Mouse (Mus musculus) hindbrain, embryonic 15.5 days (tissue): ENCODE measurements around the gene Gpr150. TPM values are rescaled to one million over a fixed set of nuclear protein-coding genes. Genes with fewer than 3 reads are reported as not detected.

Experiments
- ATAC-seq: fragments of 200-750 bp; cut with Nextera tagmentation; 2 replicates; pipeline ENCODE4 v1.8.0; 2017; ENCODE audit warnings: low read depth, moderate number of reproducible peaks, moderate TSS enrichment; ENCODE audit not compliant: low FRiP score
- H3K27ac ChIP-seq: fragments of 300-500 bp; sonication (generic); replicated peaks from 2 replicates; pipeline ENCODE4 v1.5.1; 2015; ENCODE audit warnings: mild to moderate bottlenecking, inconsistent platforms
- H3K27me3 ChIP-seq: fragments of 300-500 bp; sonication (generic); 2 replicates; pipeline ENCODE4 v1.6.1; 2015; ENCODE audit warnings: control low read depth, inconsistent platforms
- H3K36me3 ChIP-seq: fragments of 300-500 bp; sonication (generic); 2 replicates; pipeline ENCODE4 v1.6.1; 2015; ENCODE audit warnings: control low read depth, inconsistent platforms
- H3K4me1 ChIP-seq: fragments of 300-500 bp; sonication (generic); replicated peaks from 2 replicates; pipeline ENCODE4 v1.6.1; 2015; ENCODE audit warnings: control low read depth, inconsistent platforms
- H3K4me2 ChIP-seq: fragments of 300-500 bp; sonication (generic); 2 replicates; pipeline ENCODE4 v1.6.1; 2015; ENCODE audit warnings: moderate library complexity, mild to moderate bottlenecking, inconsistent platforms
- H3K4me3 ChIP-seq: fragments of 300-500 bp; sonication (generic); 2 replicates; pipeline ENCODE4 v1.5.1; 2015; ENCODE audit warnings: mild to moderate bottlenecking, inconsistent platforms
- H3K9ac ChIP-seq: fragments of 300-500 bp; sonication (generic); 2 replicates; pipeline ENCODE4 v1.6.1; 2015; ENCODE audit warnings: inconsistent platforms
- H3K9me3 ChIP-seq: fragments of 300-500 bp; sonication (generic); 2 replicates; pipeline ENCODE4 v1.6.1; 2016; ENCODE audit warnings: control low read depth, inconsistent platforms
- WGBS: fragments of 180-500 bp; shearing (Covaris S2); methylation state at CpG from one replicate; pipeline ENCODE4 v1.1.7; 2015; 5-methylcytosine and 5-hydroxymethylcytosine counted together
- polyA plus RNA-seq: library from polyadenylated mRNA; unstranded; fragments of >200 nt; fragmentation: Nextera tagmentation; extraction: Ambion mirVana; gene quantifications from 2 replicates; pipeline ENCODE4 v1.2.1, GENCODE M21; 2015

The Gpr150 gene
- 3.3 and 3.4 TPM in 2 replicates for polyA plus RNA-seq

GRCm38 (mm10) chr13:76056896-76057266 lies at the start of gene Gpr150:
Gene Gpr150 (minus strand): TSS chr13:76056996.
- H3K9me3 ChIP-seq, result no peaks in the 10 kb centered on the region

GRCm38 (mm10) chr13:76101989-76102388 lies 45.2 kb upstream of the Gpr150 start:
- Histone ChIP-seq H3K36me3 (no peaks in the 10 kb centered on the region), H3K27me3 (no peaks in the 10 kb centered on the region), H3K4me1 (peaks cover 9% of the 10 kb centered on the region), H3K27ac (no peak overlapping the region), H3K9ac (no peak overlapping the region), H3K4me2 (no peak overlapping the region), H3K4me3 (no peak overlapping the region), H3K9me3 (no peaks in the 10 kb centered on the region)
- no peak for ATAC-seq
- 94% methylated on average over 2 of the region's 2 CpGs for WGBS

More at GRCm38 (mm10) chr13:76056896-76057266, at the start of gene Gpr150:
- Histone ChIP-seq H3K9ac (peak within 1 kb of the TSS; percentile 54), H3K27me3 (peaks cover 28% of the 10 kb centered on the region), H3K4me3 (peak within 1 kb of the TSS; percentile 54), H3K4me2 (peak within 1 kb of the TSS; percentile 82), H3K27ac (peak within 1 kb of the TSS; percentile 51), H3K36me3 (no peaks in the 10 kb centered on the region), H3K4me1 (peaks cover 12% of the 10 kb centered on the region)
- peak; percentile 39; the same call in 1 of the 2 replicates for ATAC-seq
- 10% methylated on average over 10 of the region's 10 CpGs for WGBS

- H3K4me1 ChIP-seq, result peaks cover 9% of the 10 kb centered on the region
- H3K4me3 ChIP-seq, result peak within 1 kb of the TSS; percentile 66
- no peaks in the 10 kb centered on the region for H3K36me3 ChIP-seq
- peak; percentile 98 for ATAC-seq
- no peaks in the 10 kb centered on the region for H3K9me3 ChIP-seq
- under 1% methylated on average over 34 of the region's 34 CpGs for WGBS
- H3K27ac ChIP-seq, result peak within 1 kb of the TSS; percentile 74
- peak within 1 kb of the TSS; percentile 71 for H3K4me2 ChIP-seq
- H3K9ac ChIP-seq, result peak within 1 kb of the TSS; percentile 61
- H3K27me3 ChIP-seq, result no peaks in the 10 kb centered on the region
These were observed 41.9 kb upstream of the Gpr150 start, which contains the start of the genes Arsk and Ttc37 for GRCm38 (mm10) chr13:76098493-76099303. Gene Arsk (minus strand): TSS chr13:76098660. Gene Ttc37 (plus strand): TSS chr13:76098734.

- H3K36me3 ChIP-seq, result no peaks in the 10 kb centered on the region
- 3% methylated on average over 16 of the region's 16 CpGs for WGBS
- ATAC-seq, result peak; percentile 90
- peak overlapping the region; percentile 74 for H3K27ac ChIP-seq
- no peaks in the 10 kb centered on the region for H3K9me3 ChIP-seq
- no peaks in the 10 kb centered on the region for H3K27me3 ChIP-seq
- H3K4me3 ChIP-seq, result peak overlapping the region; percentile 66
- H3K4me2 ChIP-seq, result peak overlapping the region; percentile 61
- peak overlapping the region; percentile 61 for H3K9ac ChIP-seq
- H3K4me1 ChIP-seq, result peaks cover 9% of the 10 kb centered on the region
These were observed 41.3 kb upstream of the Gpr150 start for GRCm38 (mm10) chr13:76098116-76098492.

- Histone ChIP-seq H3K9ac (no peak overlapping the region), H3K4me3 (no peak overlapping the region), H3K27me3 (no peaks in the 10 kb centered on the region), H3K9me3 (no peaks in the 10 kb centered on the region), H3K27ac (no peak overlapping the region), H3K4me2 (no peak overlapping the region), H3K36me3 (no peaks in the 10 kb centered on the region), H3K4me1 (no peaks in the 10 kb centered on the region)
- WGBS, result 80% methylated on average over 1 of the region's 1 CpGs
- no peak for ATAC-seq
These were observed 17.5 kb upstream of the Gpr150 start for GRCm38 (mm10) chr13:76074323-76074722.

- Histone ChIP-seq H3K36me3 (no peaks in the 10 kb centered on the region), H3K4me2 (no peak overlapping the region), H3K9ac (no peak overlapping the region), H3K27me3 (no peaks in the 10 kb centered on the region), H3K9me3 (no peaks in the 10 kb centered on the region), H3K4me3 (no peak overlapping the region), H3K4me1 (no peaks in the 10 kb centered on the region), H3K27ac (no peak overlapping the region)
- 89% methylated on average over 13 of the region's 13 CpGs for WGBS
- ATAC-seq, result 0 out of 2 replicates have a peak, but pooled peaks have one; percentile 15
These were observed 7.7 kb upstream of the Gpr150 start for GRCm38 (mm10) chr13:76064363-76064945.

- Histone ChIP-seq H3K4me1 (no peaks in the 10 kb centered on the region), H3K9me3 (no peaks in the 10 kb centered on the region), H3K27me3 (no peaks in the 10 kb centered on the region), H3K4me2 (no peak overlapping the region), H3K27ac (no peak overlapping the region), H3K9ac (no peak overlapping the region), H3K36me3 (no peaks in the 10 kb centered on the region), H3K4me3 (no peak overlapping the region)
- whole genome bisulfite sequencing, result 90% methylated on average over 4 of the region's 4 CpGs
- no peak for ATAC-seq
These were observed 6.8 kb upstream of the Gpr150 start for GRCm38 (mm10) chr13:76063548-76063947.

GRCm38 (mm10) chr13:76062569-76062968 lies 5.8 kb upstream of the Gpr150 start:
- no peak for ATAC-seq
- no peak overlapping the region for H3K9ac ChIP-seq
- H3K4me1 ChIP-seq, result no peaks in the 10 kb centered on the region
- H3K36me3 ChIP-seq, result no peaks in the 10 kb centered on the region
- H3K4me2 ChIP-seq, result no peak overlapping the region
- H3K4me3 ChIP-seq, result no peak overlapping the region
- H3K27ac ChIP-seq, result no peak overlapping the region
- 98% methylated on average over 3 of the region's 3 CpGs for WGBS
- no peaks in the 10 kb centered on the region for H3K9me3 ChIP-seq
- H3K27me3 ChIP-seq, result peaks cover 8% of the 10 kb centered on the region; the same call in 1 of the 2 replicates

GRCm38 (mm10) chr13:76062126-76062525 lies 5.3 kb upstream of the Gpr150 start:
- Histone ChIP-seq H3K27me3 (peaks cover 12% of the 10 kb centered on the region), H3K9me3 (no peaks in the 10 kb centered on the region), H3K36me3 (no peaks in the 10 kb centered on the region), H3K4me1 (no peaks in the 10 kb centered on the region), H3K9ac (no peak overlapping the region), H3K27ac (no peak overlapping the region), H3K4me3 (no peak overlapping the region), H3K4me2 (no peak overlapping the region)
- ATAC-seq, result no peak
- WGBS, result 89% methylated on average over 3 of the region's 3 CpGs

- 93% methylated on average over 4 of the region's 4 CpGs for WGBS
- no peak for ATAC-seq
These were observed 2.8 kb upstream of the Gpr150 start for GRCm38 (mm10) chr13:76059591-76059990.

GRCm38 (mm10) chr13:76057267-76058069 lies 672 bp upstream of the Gpr150 start:
- Histone ChIP-seq H3K4me1 (peaks cover 12% of the 10 kb centered on the region), H3K27ac (no peak overlapping the region), H3K27me3 (peaks cover 28% of the 10 kb centered on the region), H3K4me2 (peak overlapping the region; percentile 82), H3K9me3 (no peaks in the 10 kb centered on the region), H3K36me3 (no peaks in the 10 kb centered on the region), H3K4me3 (peak overlapping the region; percentile 54; the same call in 1 of the 2 replicates), H3K9ac (no peak overlapping the region)
- no peak for ATAC-seq
- WGBS, result 72% methylated on average over 10 of the region's 10 CpGs

More at GRCm38 (mm10) chr13:76059591-76059990, 2.8 kb upstream of the Gpr150 start:
- H3K27ac ChIP-seq, result no peak overlapping the region
- H3K4me2 ChIP-seq, result no peak overlapping the region
- H3K27me3 ChIP-seq, result peaks cover 15% of the 10 kb centered on the region
- H3K36me3 ChIP-seq, result no peaks in the 10 kb centered on the region
- peaks cover 12% of the 10 kb centered on the region for H3K4me1 ChIP-seq
- H3K9me3 ChIP-seq, result no peaks in the 10 kb centered on the region
- no peak overlapping the region for H3K4me3 ChIP-seq
- no peak overlapping the region for H3K9ac ChIP-seq
